Mouse (Mus musculus) heart, adult 8-10 months (tissue): ENCODE results near the gene Ankmy2. TPM values are rescaled to one million over a fixed set of nuclear protein-coding genes. Genes with fewer than 3 reads are reported as not detected.

Source experiments
- total RNA-seq, 4 experiments: library from RNA; stranded (reverse); gene quantifications; 2 replicates each; pipeline ENCODE4 v1.2.4; 2022

Gene Ankmy2
- total RNA-seq, 4 experiments from 2014 or later = 11.7 to 17.0 (median 14.3) TPM

Other genes with a start within 250 kb of the Ankmy2 start
- gene Agr3, start 231.5 kb upstream of the Ankmy2 start, total RNA-seq = not detected
- gene Agr2, start 164.2 kb upstream of the Ankmy2 start, total RNA-seq = under 1 TPM in 1 of 4 experiments, not detected in 3; 0.60 TPM
- gene Tspan13, start 114.6 kb upstream of the Ankmy2 start, total RNA-seq = 10 to 100 TPM; 34.4 to 50.7 (median 42.6) TPM
- 100 to 1,000 TPM; 179 to 216 (median 198) TPM for gene Bzw2, start 966 bp downstream of the Ankmy2 start, total RNA-seq
- not detected for gene Lrrc72, start 96.3 kb downstream of the Ankmy2 start, total RNA-seq
- gene Sostdc1, start 157.0 kb downstream of the Ankmy2 start, total RNA-seq = under 1 TPM; 0.14 to 0.44 (median 0.30) TPM
- 1 to 10 TPM; 4.0 to 5.7 (median 4.9) TPM for gene Ispd, start 224.3 kb downstream of the Ankmy2 start, total RNA-seq
- gene D630036H23Rik, start 225.1 kb downstream of the Ankmy2 start, total RNA-seq = 1 to 10 TPM in 2 of 4 experiments, under 1 TPM in 2; 0.60 to 2.7 (median 1.3) TPM